Mouse (Mus musculus) limb, embryonic 14.5 days (tissue): ENCODE data around the gene Bmp2k. TPM values are rescaled to one million over a fixed set of nuclear protein-coding genes. Genes with fewer than 3 reads are reported as not detected.

Source experiments
- ATAC-seq: fragments of 200-750 bp; cut with Nextera tagmentation; 2 replicates; pipeline ENCODE4 v1.8.0; 2017; ENCODE audit warnings: low read depth, moderate number of reproducible peaks, moderate TSS enrichment; ENCODE audit not compliant: low FRiP score
- DNase-seq: peaks from one replicate; pipeline ENCODE4 v3.0.0-alpha.2; 2015; ENCODE audit warnings: low spot score
- H3K27ac ChIP-seq: fragments of 300-500 bp; sonication (generic); replicated peaks from 2 replicates; pipeline ENCODE4 v1.5.1; 2014; ENCODE audit warnings: low read depth, mild to moderate bottlenecking, low read length, moderate library complexity, mixed read lengths
- H3K27me3 ChIP-seq: fragments of 300-500 bp; sonication (generic); 2 replicates; pipeline ENCODE4 v1.6.1; 2014; ENCODE audit warnings: low read length, mixed read lengths; ENCODE audit not compliant: control insufficient read depth, insufficient read depth
- H3K36me3 ChIP-seq: fragments of 300-500 bp; sonication (generic); 2 replicates; pipeline ENCODE4 v1.6.1; 2014; ENCODE audit warnings: mild to moderate bottlenecking, low read length, moderate library complexity, mixed read lengths; ENCODE audit not compliant: control insufficient read depth, insufficient read depth
- H3K4me1 ChIP-seq: fragments of 300-500 bp; sonication (generic); 2 replicates; pipeline ENCODE4 v1.6.1; 2014; ENCODE audit warnings: antibody characterized with exemption, low read length, mixed read lengths; ENCODE audit not compliant: control insufficient read depth, insufficient read depth
- H3K4me2 ChIP-seq: fragments of 300-500 bp; sonication (generic); replicated peaks from 2 replicates; pipeline ENCODE4 v1.6.1; 2014; ENCODE audit warnings: low read depth, mild to moderate bottlenecking, low read length, moderate library complexity; ENCODE audit not compliant: severe bottlenecking
- H3K4me3 ChIP-seq: fragments of 300-500 bp; sonication (generic); replicated peaks from 2 replicates; pipeline ENCODE4 v1.5.1; 2014; ENCODE audit warnings: low read length
- H3K9ac ChIP-seq: fragments of 300-500 bp; sonication (generic); 2 replicates; pipeline ENCODE4 v1.6.1; 2014; ENCODE audit warnings: mild to moderate bottlenecking, low read depth, low read length, moderate library complexity; ENCODE audit not compliant: severe bottlenecking
- H3K9me3 ChIP-seq: fragments of 300-500 bp; sonication (generic); 2 replicates; pipeline ENCODE4 v1.6.1; 2016; ENCODE audit warnings: low read length; ENCODE audit not compliant: control insufficient read depth
- POLR2A ChIP-seq: fragments of 200-500 bp; IDR thresholded peaks from 2 replicates; pipeline ENCODE4 v1.8.0; 2012; ENCODE audit warnings: inconsistent platforms, mild to moderate bottlenecking, moderate library complexity, borderline replicate concordance; ENCODE audit not compliant: insufficient read depth, insufficient read length; ENCODE audit errors: extremely low read depth
- WGBS: fragments of 180-500 bp; shearing (Covaris S2); extraction: QIAGEN DNeasy Blood & Tissue Kit; methylation state at CpG from one replicate; pipeline ENCODE4 v1.1.7; 2014; 5-methylcytosine and 5-hydroxymethylcytosine counted together
- polyA plus RNA-seq, 2 experiments: library from polyadenylated mRNA; depleted of rRNA in 1 of 2; stranded (reverse) in 1 of 2; unstranded in 1 of 2; fragments of >200 nt; fragmentation: Nextera tagmentation in 1 of 2; extraction: Ambion mirVana in 1 of 2; gene quantifications; 2 replicates each; pipeline versions ENCODE4 v1.2.1 to v1.2.3; 2012 to 2014

Bmp2k gene
- polyA plus RNA-seq, 2 experiments: 5.1 to 10.1 TPM

GRCm38 (mm10) chr5:97077676-97078075 lies 80.2 kb downstream of the Bmp2k start:
- TF ChIP-seq POLR2A: no peak
- Histone ChIP-seq H3K4me1 (no peaks in the 10 kb centered on the region), H3K27ac (no peak overlapping the region), H3K4me2 (no peak overlapping the region), H3K36me3 (no peaks in the 10 kb centered on the region), H3K9me3 (no peaks in the 10 kb centered on the region), H3K4me3 (no peak overlapping the region), H3K9ac (no peak overlapping the region), H3K27me3 (no peaks in the 10 kb centered on the region)
- ATAC-seq (no peak), DNase-seq (no peak)
- 70% methylated on average over 7 of the region's 7 CpGs for WGBS

GRCm38 (mm10) chr5:97078641-97079040 lies 81.2 kb downstream of the Bmp2k start:
- Histone ChIP-seq H3K27ac (no peak overlapping the region), H3K9me3 (no peaks in the 10 kb centered on the region), H3K36me3 (no peaks in the 10 kb centered on the region; the same call in 1 of the 2 replicates), H3K4me1 (no peaks in the 10 kb centered on the region), H3K9ac (no peak overlapping the region), H3K4me2 (no peak overlapping the region), H3K4me3 (no peak overlapping the region), H3K27me3 (no peaks in the 10 kb centered on the region)
- no peak for TF ChIP-seq POLR2A
- DNase-seq (no peak), ATAC-seq (no peak)
- 71% methylated on average over 5 of the region's 5 CpGs for WGBS

GRCm38 (mm10) chr5:97081481-97081880 lies 84.0 kb downstream of the Bmp2k start:
- no peak overlapping the region for H3K27ac ChIP-seq
- H3K4me3 ChIP-seq: no peak overlapping the region
- WGBS: 73% methylated on average over 3 of the region's 3 CpGs
- no peak overlapping the region for H3K9ac ChIP-seq
- ATAC-seq (no peak), DNase-seq (no peak)
- H3K4me1 ChIP-seq: no peaks in the 10 kb centered on the region
- no peaks in the 10 kb centered on the region for H3K9me3 ChIP-seq
- H3K4me2 ChIP-seq: no peak overlapping the region
- no peaks in the 10 kb centered on the region for H3K27me3 ChIP-seq
- TF ChIP-seq POLR2A: no peak
- H3K36me3 ChIP-seq: no peaks in the 10 kb centered on the region; the same call in 1 of the 2 replicates

GRCm38 (mm10) chr5:97083701-97084100 lies 86.2 kb downstream of the Bmp2k start:
- Histone ChIP-seq H3K4me2 (no peak overlapping the region), H3K36me3 (peaks cover 16% of the 10 kb centered on the region), H3K4me3 (no peak overlapping the region), H3K9ac (no peak overlapping the region), H3K9me3 (no peaks in the 10 kb centered on the region), H3K27ac (no peak overlapping the region), H3K27me3 (no peaks in the 10 kb centered on the region), H3K4me1 (no peaks in the 10 kb centered on the region)
- ATAC-seq (no peak), DNase-seq (no peak)
- WGBS: 71% methylated on average over 6 of the region's 6 CpGs
- no peak for TF ChIP-seq POLR2A

GRCm38 (mm10) chr5:97084541-97084940 lies 87.1 kb downstream of the Bmp2k start:
- no peaks in the 10 kb centered on the region for H3K9me3 ChIP-seq
- no peak overlapping the region for H3K27ac ChIP-seq
- H3K27me3 ChIP-seq: no peaks in the 10 kb centered on the region
- H3K4me1 ChIP-seq: no peaks in the 10 kb centered on the region
- DNase-seq: no peak
- no peak overlapping the region for H3K4me2 ChIP-seq
- H3K36me3 ChIP-seq: peaks cover 16% of the 10 kb centered on the region
- TF ChIP-seq POLR2A: no peak
- H3K9ac ChIP-seq: no peak overlapping the region
- H3K4me3 ChIP-seq: no peak overlapping the region
- WGBS: 88% methylated on average over 4 of the region's 4 CpGs
- no peak for ATAC-seq

GRCm38 (mm10) chr5:97085071-97085470 lies 87.6 kb downstream of the Bmp2k start:
- Histone ChIP-seq H3K27ac (no peak overlapping the region), H3K4me2 (no peak overlapping the region), H3K36me3 (peaks cover 16% of the 10 kb centered on the region), H3K9ac (no peak overlapping the region), H3K4me1 (no peaks in the 10 kb centered on the region), H3K27me3 (no peaks in the 10 kb centered on the region), H3K9me3 (no peaks in the 10 kb centered on the region), H3K4me3 (no peak overlapping the region)
- 94% methylated on average over 6 of the region's 6 CpGs for WGBS
- ATAC-seq (no peak), DNase-seq (no peak)
- TF ChIP-seq POLR2A: no peak
